Mouse (Mus musculus) large intestine, adult 2 months (tissue): ENCODE measurements around the gene Pgpep1l. TPM values are rescaled to one million over a fixed set of nuclear protein-coding genes. Genes with fewer than 3 reads are reported as not detected.
"Not testable (repeated sequence)": the region's sequence is repeated elsewhere in the genome, so short reads cannot be mapped to it uniquely, and the experiment has no call there.

ENCODE experiments used
- DNase-seq: peaks from one replicate; pipeline ENCODE4 v3.0.0-alpha.2; 2012; ENCODE audit warnings: low read depth, low spot score
- WGBS: fragments of 180-500 bp; shearing (Covaris S2); methylation state at CpG from one replicate; pipeline ENCODE4 v1.1.7; 2018; 5-methylcytosine and 5-hydroxymethylcytosine counted together
- polyA plus RNA-seq: library from polyadenylated mRNA; depleted of rRNA; stranded (reverse); fragments of >200 nt; gene quantifications from 2 replicates; pipeline ENCODE4 v1.2.3, GENCODE M21; 2012

Pgpep1l gene
- polyA plus RNA-seq, 1 experiment = not detected

- DNase-seq = no peak
- whole genome bisulfite sequencing = 66% methylated on average over 8 of the region's 8 CpGs
Measured at GRCm38 (mm10) chr7:68285851-68286298, 21.8 kb upstream of the Pgpep1l start.

- WGBS = 72% methylated on average over 7 of the region's 7 CpGs
- DNase-seq = no peak
Measured at GRCm38 (mm10) chr7:68283776-68284175, 19.7 kb upstream of the Pgpep1l start.

DNA sequence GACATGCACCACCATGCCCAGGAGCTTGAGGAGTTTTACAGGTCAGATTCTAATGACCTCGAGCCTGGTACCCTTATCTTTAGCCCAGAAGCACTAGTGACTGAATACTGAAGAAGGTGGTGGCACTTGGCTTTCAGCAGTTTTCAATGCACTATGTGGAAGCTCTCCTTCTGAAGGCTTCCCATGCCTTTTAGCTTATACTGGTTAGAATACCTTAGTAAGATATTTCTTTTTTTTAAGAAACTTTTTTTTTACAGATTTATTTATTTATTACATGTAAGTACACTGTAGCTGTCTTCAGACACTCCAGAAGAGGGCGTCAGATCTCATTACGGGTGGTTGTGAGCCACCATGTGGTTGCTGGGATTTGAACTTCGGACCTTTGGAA lies 19.1 kb upstream of the Pgpep1l start:
- DNase-seq = not testable (repeated sequence)
- 77% methylated on average over 4 of the region's 4 CpGs for WGBS

- DNase-seq = no peak
- 71% methylated on average over 22 of the region's 22 CpGs for WGBS
Measured at GRCm38 (mm10) chr7:68282304-68283132, 18.5 kb upstream of the Pgpep1l start.

DNA sequence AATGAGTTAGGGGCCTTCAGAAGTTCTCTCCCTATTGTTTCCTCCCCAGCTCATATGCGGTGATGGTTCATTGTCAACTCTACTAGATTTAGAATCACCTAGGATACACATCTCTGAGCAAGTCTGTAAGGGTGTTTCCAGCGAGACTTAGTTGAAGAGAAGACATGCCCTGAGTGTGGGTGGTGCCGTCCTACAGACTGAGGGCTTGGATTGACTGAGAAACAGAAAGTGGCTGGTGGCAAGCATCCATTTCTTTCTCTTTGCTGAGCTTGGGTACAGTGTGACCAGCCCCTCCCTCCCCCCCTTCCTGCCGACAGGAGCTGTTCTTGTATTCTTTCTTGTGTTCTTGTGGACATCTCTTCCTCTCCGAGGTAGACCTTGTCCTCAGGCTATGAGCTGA lies 17.3 kb upstream of the Pgpep1l start:
- WGBS = 70% methylated on average over 5 of the region's 5 CpGs
- DNase-seq = no peak

GRCm38 (mm10) chr7:68280352-68280869 lies 16.4 kb upstream of the Pgpep1l start:
- DNase-seq = no peak
- 89% methylated on average over 19 of the region's 19 CpGs for WGBS

DNA sequence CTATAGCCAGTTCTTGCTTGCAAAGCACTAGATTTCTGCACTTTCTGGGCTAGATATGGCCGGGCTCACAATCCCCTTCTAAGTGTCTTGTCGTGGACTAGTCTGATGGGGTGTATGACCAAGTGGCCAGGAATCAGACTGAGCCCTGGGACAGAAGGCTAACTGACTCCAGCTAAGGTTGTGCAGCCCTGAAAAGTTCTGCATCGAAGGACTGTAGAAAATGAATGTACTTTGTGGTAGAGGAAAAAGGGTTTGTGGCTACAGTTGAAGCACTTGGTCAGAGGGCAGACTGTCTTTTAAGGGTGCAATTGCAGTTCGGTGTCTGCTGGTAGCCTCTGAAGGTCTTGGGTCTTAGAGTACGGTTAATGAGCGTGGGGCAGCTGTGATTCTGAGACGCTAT lies 15.4 kb upstream of the Pgpep1l start:
- DNase-seq = no peak
- WGBS = 84% methylated on average over 7 of the region's 7 CpGs

DNA sequence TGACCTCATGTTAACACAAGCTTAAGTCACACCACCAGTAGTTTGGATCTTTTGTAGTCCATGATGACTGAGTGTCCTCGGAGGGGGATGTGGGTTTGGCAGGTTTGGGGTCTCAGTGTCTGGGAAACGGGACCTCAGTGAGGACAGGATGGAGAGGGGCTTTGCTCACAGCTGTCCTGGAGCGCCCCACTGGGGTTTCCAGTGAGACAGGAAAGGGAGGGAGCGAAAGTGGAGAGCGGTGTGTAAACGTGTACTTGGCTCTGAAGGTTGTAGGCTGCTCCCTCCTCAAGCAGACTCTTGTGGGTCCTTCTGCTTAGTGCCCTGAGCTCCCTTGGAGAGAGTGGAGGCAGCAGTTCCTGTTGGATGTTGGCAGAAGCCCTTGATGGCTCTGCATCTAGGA lies 14.9 kb upstream of the Pgpep1l start:
- no peak for DNase-seq
- WGBS = 66% methylated on average over 6 of the region's 6 CpGs

DNA sequence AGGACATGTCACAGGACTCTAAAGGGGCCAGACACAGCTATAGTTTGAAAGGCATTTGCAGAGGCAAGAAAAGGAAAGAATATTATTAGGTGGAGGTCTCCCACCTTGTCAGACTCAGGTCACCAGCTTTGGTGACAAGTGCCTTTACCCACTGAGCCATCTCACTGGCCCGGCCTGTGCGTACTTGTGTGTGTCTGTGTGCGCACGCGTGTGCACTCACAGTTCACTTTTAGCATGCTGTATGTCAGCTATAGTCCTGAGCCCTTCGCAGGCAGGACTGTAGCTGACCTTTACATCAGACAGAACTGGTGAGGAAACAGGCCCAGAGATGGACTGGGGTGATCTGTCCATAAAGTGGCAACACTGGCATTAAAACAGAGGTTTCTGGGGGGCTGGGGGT lies 14.4 kb upstream of the Pgpep1l start:
- DNase-seq = no peak
- WGBS = 93% methylated on average over 6 of the region's 6 CpGs

GRCm38 (mm10) chr7:68277897-68278270 lies 13.9 kb upstream of the Pgpep1l start:
- no peak for DNase-seq
- WGBS = 83% methylated on average over 4 of the region's 4 CpGs

DNA sequence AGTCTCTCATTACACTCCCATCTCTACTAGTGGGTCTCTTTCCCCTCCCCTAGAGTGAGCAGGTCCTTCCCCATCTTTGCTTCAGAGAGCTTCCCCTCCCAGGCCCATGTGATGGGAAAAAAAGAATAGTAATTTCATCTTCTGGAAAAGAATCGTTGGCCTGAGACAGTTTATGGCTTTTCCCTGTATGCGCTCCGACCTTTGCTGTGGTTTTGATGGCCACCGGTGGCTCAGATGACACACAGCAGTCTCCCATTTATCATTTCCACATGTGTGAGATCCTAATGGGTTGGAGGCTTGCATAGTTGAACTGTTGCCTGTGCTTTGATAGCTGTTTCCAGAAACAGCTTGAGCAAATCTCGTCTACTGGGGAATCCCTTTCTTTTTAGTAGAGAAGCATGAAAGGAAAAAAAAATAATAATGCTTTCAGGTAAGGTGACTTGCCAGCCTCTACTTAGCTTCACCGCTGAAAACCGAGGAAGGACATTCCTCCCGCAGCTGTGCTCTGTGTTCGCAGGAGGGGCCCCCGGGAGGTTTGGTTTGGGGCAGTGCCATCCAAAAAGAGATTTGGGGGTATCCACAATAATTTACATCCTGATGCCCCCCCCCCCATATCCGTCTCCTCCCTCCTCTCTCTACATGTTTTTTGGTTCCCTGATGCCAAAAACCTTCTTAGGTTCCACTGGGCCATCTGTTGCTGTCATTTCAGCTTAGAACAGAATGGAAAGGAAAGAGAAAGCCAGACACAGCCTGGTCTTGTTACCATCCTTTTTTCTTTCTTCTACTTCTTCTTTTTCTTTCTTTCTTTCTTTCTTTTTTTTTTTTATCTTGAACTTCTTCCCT lies 13.2 kb upstream of the Pgpep1l start:
- DNase-seq = no peak

DNA sequence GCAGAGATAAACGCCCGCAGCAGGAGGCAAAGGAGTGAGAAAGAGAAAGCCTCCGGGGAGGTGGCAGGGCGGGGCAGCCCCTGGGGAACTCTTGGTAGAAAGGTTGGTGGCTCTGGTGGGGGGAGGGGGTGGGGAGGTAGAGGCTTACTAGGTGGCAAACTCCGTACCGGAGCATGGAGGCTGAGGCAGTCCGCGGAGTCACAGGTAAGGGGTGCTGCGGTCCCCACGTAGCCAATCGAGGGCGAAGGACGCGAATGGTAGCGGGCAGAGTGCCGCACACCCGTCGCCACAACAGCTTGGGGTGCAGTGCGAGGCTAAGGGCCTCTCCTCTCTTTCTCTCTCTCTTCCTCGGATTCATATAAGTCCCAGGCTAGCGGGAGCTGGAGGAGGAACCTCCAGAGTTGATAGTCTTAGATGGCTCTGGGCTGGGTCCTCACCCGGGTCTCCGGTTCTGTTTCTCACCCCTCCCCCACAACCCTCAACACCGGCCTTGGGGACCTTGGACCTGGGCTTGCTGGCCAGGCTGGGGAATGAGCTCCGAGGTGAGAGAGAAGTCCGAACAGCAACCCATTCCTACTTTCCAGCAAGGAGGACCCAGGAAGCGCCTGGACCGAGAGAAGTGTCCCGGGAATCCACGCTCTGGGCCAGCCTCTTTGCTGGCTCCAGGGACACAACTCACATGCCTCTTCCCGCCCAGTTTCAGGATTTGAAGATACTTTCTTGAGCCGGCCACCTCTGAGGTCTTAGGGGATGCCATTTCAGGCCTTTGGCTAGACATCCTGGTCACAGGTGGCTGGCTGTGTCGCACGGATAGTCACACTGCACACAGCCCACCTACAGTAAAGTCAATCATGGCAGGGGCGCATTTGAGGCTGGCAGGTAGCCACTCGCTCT lies 12.1 kb upstream of the Pgpep1l start:
- DNase-seq = no peak
- 15% methylated on average over 36 of the region's 36 CpGs for WGBS

More for the DNA sequence above, 13.2 kb upstream of the Pgpep1l start:
- WGBS = 58% methylated on average over 11 of the region's 11 CpGs

- WGBS = 48% methylated on average over 9 of the region's 9 CpGs
Measured at GRCm38 (mm10) chr7:68275445-68275837, 11.4 kb upstream of the Pgpep1l start.

GRCm38 (mm10) chr7:68274951-68275350 lies 10.9 kb upstream of the Pgpep1l start:
- WGBS = 71% methylated on average over 9 of the region's 9 CpGs
- no peak for DNase-seq

More at GRCm38 (mm10) chr7:68275445-68275837, 11.4 kb upstream of the Pgpep1l start:
- DNase-seq = not testable (repeated sequence)

- DNase-seq = no peak
- WGBS = 76% methylated on average over 2 of the region's 2 CpGs
Measured at GRCm38 (mm10) chr7:68274218-68274617, 10.2 kb upstream of the Pgpep1l start.

DNA sequence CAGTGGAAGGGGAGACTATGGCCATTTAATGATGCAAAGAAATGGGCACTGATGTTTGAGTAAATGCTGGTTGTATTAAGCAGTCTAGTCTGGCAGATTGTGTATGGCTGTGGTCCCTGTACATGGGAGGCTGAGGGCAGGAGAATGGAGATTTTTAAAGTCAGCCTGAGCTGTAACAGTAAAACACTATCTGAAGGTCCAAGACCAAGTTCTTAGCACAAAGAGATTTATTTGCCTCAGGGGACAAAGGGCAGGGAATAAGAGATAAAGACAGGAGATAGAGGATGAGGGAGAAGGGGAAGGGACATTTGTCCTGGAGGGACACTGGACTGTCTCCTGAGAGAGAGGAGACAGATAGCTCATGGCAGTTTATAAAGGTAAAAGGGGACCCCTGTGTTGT lies 9.5 kb upstream of the Pgpep1l start, which contains the start of gene Fam169b:
Gene Fam169b, plus strand, starts transcription at position 325 of the 400 bp plus-strand sequence.
- DNase-seq = no peak

DNA sequence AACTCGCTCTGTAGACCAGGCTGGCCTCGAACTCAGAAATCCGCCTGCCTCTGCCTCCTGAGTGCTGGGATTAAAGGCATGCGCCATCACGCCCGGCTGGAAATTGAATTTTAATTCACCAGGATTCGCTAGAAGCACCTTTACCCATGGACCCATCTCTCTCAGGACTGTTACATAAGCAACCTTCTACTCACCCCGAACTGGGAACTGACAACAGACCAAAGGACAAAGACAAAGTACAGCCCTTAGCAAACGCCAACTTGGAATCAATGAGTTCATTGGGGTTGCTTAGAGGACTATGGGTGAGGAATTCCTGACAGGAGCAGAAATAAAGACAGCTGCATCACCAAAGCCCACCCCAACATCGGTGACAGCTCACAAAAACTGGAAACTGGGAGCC lies 8.6 kb upstream of the Pgpep1l start:
- no peak for DNase-seq
- WGBS = 84% methylated on average over 10 of the region's 10 CpGs

GRCm38 (mm10) chr7:68271816-68272215 lies 7.8 kb upstream of the Pgpep1l start:
- DNase-seq = no peak
- 92% methylated on average over 6 of the region's 6 CpGs for WGBS

GRCm38 (mm10) chr7:68270551-68270950 lies 6.5 kb upstream of the Pgpep1l start:
- DNase-seq = no peak
- 26% methylated on average over 4 of the region's 4 CpGs for WGBS
